Mouse (Mus musculus) CH12.LX (cell line): ENCODE measurements around the gene Hoxc4.

Source experiments
- CHD2 ChIP-seq: IDR thresholded peaks from 2 replicates; pipeline ENCODE4 v1.6.1; 2011; ENCODE audit warnings: low read length, improper control_type of control experiment
- CTCF ChIP-seq, 2 experiments: IDR thresholded peaks in 1 of 2; conservative IDR thresholded peaks in 1 of 2; 2 replicates each; pipeline ENCODE4 v1.5.1; 2011 to 2012; ENCODE audit warnings: low read depth in 2 of 2, low read length in 2 of 2, improper control_type of control experiment in 1 of 2, inconsistent platforms in 1 of 2, mild to moderate bottlenecking in 1 of 2, moderate library complexity in 1 of 2
- ELF1 ChIP-seq: IDR thresholded peaks from 2 replicates; pipeline ENCODE4 v1.6.1; 2014; ENCODE audit warnings: low read depth, mild to moderate bottlenecking, inconsistent platforms, low read length, improper control_type of control experiment
- EP300 ChIP-seq: IDR thresholded peaks from 2 replicates; pipeline ENCODE4 v1.6.1; 2011; ENCODE audit warnings: low read length, improper control_type of control experiment
- HCFC1 ChIP-seq: IDR thresholded peaks from 2 replicates; pipeline ENCODE4 v1.6.1; 2012; ENCODE audit warnings: low read depth, mild to moderate bottlenecking, inconsistent platforms, low read length, improper control_type of control experiment
- JUND ChIP-seq: conservative IDR thresholded peaks from 2 replicates; pipeline ENCODE4 v1.6.1; 2011; ENCODE audit warnings: low read depth, low read length, improper control_type of control experiment
- KAT2A ChIP-seq: IDR thresholded peaks from 2 replicates; pipeline ENCODE4 v1.6.1; 2012; ENCODE audit warnings: low read length, improper control_type of control experiment, inconsistent platforms; ENCODE audit not compliant: insufficient replicate concordance
- MAFK ChIP-seq: IDR thresholded peaks from 2 replicates; pipeline ENCODE4 v1.6.1; 2011; ENCODE audit warnings: low read length, improper control_type of control experiment; ENCODE audit not compliant: insufficient replicate concordance
- MXI1 ChIP-seq: IDR thresholded peaks from 2 replicates; pipeline ENCODE4 v1.6.1; 2011; ENCODE audit warnings: mild to moderate bottlenecking, low read depth, low read length, improper control_type of control experiment
- RAD21 ChIP-seq: IDR thresholded peaks from 2 replicates; pipeline ENCODE4 v1.6.1; 2011; ENCODE audit warnings: low read depth, mild to moderate bottlenecking, low read length, improper control_type of control experiment, moderate library complexity
- TCF12 ChIP-seq: IDR thresholded peaks from 2 replicates; pipeline ENCODE4 v1.6.1; 2014; ENCODE audit warnings: low read depth, mild to moderate bottlenecking, inconsistent platforms, low read length, improper control_type of control experiment
- ZMIZ1 ChIP-seq: IDR thresholded peaks from 2 replicates; pipeline ENCODE4 v1.6.1; 2012; ENCODE audit warnings: low read depth, mild to moderate bottlenecking, inconsistent platforms, low read length, improper control_type of control experiment
- ZNF384 ChIP-seq: IDR thresholded peaks from 2 replicates; pipeline ENCODE4 v1.6.1; 2012; ENCODE audit warnings: low read depth, low read length, improper control_type of control experiment, inconsistent platforms

- TF ChIP-seq ZMIZ1, result no peak
- no peak for TF ChIP-seq CTCF (conservative IDR thresholded peaks at IDR 0.05 in 1 of 2, IDR thresholded peaks at IDR 0.05 in 1 of 2; ENCODE audit: low read depth in 2 of 2, low read length in 2 of 2)
- TF ChIP-seq JUND, result no peak
- TF ChIP-seq MAFK, result no peak
- no peak for TF ChIP-seq CHD2
- no peak for TF ChIP-seq ELF1
- TF ChIP-seq ZNF384, result no peak
- TF ChIP-seq TCF12, result no peak
- no peak for TF ChIP-seq RAD21
- no peak for TF ChIP-seq EP300
- no peak for TF ChIP-seq HCFC1
- no peak for TF ChIP-seq KAT2A
- TF ChIP-seq MXI1, result no peak
Observed at GRCm38 (mm10) chr15:103011928-103012486, 6.7 kb upstream of the Hoxc4 start.
